Mouse (Mus musculus): ENCODE measurements around the gene Triml2.

Triml2 gene

GRCm38 (mm10) chr8:43180054-43180690, at the start of gene Triml2:
TSS of gene Triml2 (plus strand) at chr8:43180541.
- in situ Hi-C loops (cut with MboI; ENCODE audit: low sequenced_read_pairs) = no loop called here

GRCm38 (mm10) chr8:43141386-43141785, 39.0 kb upstream of the Triml2 start, which contains the start of gene Triml1:
TSS of gene Triml1 (minus strand) at chr8:43141486.
- in situ Hi-C loops (cut with MboI; ENCODE audit: low sequenced_read_pairs) = no loop called here

GRCm38 (mm10) chr8:43149307-43149706, 31.0 kb upstream of the Triml2 start:
- in situ Hi-C loops (cut with MboI; ENCODE audit: low sequenced_read_pairs) = no loop called here

- in situ Hi-C loops (cut with MboI; ENCODE audit: low sequenced_read_pairs) = no loop called here
These were observed 17.1 kb upstream of the Triml2 start for GRCm38 (mm10) chr8:43163255-43163654.

GRCm38 (mm10) chr8:43164453-43164852, 15.9 kb upstream of the Triml2 start:
- in situ Hi-C loops (cut with MboI; ENCODE audit: low sequenced_read_pairs) = no loop called here

- in situ Hi-C loops (cut with MboI; ENCODE audit: low sequenced_read_pairs) = no loop called here
These were observed 12.3 kb upstream of the Triml2 start for GRCm38 (mm10) chr8:43168083-43168482.

GRCm38 (mm10) chr8:43169249-43169755, 11.0 kb upstream of the Triml2 start:
- in situ Hi-C loops (cut with MboI; ENCODE audit: low sequenced_read_pairs) = no loop called here

- in situ Hi-C loops (cut with MboI; ENCODE audit: low sequenced_read_pairs) = no loop called here
These were observed 3.4 kb upstream of the Triml2 start for GRCm38 (mm10) chr8:43176766-43177486.

GRCm38 (mm10) chr8:43178263-43178662, 2.1 kb upstream of the Triml2 start:
- in situ Hi-C loops (cut with MboI; ENCODE audit: low sequenced_read_pairs) = no loop called here

GRCm38 (mm10) chr8:43179189-43179588, 1.2 kb upstream of the Triml2 start:
- in situ Hi-C loops (cut with MboI; ENCODE audit: low sequenced_read_pairs) = no loop called here

- in situ Hi-C loops (cut with MboI; ENCODE audit: low sequenced_read_pairs) = no loop called here
These were observed 1.9 kb downstream of the Triml2 start for GRCm38 (mm10) chr8:43182281-43182680.

- in situ Hi-C loops (cut with MboI; ENCODE audit: low sequenced_read_pairs) = no loop called here
These were observed 35.2 kb downstream of the Triml2 start for GRCm38 (mm10) chr8:43215554-43215953.

GRCm38 (mm10) chr8:43243326-43243725, 63.0 kb downstream of the Triml2 start:
- in situ Hi-C loops (cut with MboI; ENCODE audit: low sequenced_read_pairs) = no loop called here
